Mouse (Mus musculus): ENCODE results near the gene Pou2f1. TPM values are rescaled to one million over a fixed set of nuclear protein-coding genes. Genes with fewer than 3 reads are reported as not detected.
A peak's percentile ranks its signal among the peaks of the same experiment; 100 is the strongest.

Gene Pou2f1
- 10 to 100 TPM; 11.2 TPM for total RNA-seq (2021)
- long read RNA-seq, experiment 1, partial matches to known transcripts: 1 of 2 reads
- long read RNA-seq, experiment 1, other reads (novel, unspliced or antisense): 1 of 2 reads
- long read RNA-seq, experiment 2, partial matches to known transcripts: 2 of 3 reads
- long read RNA-seq, experiment 2, other reads (novel, unspliced or antisense): 1 of 3 reads

GRCm38 (mm10) chr1:166002520-166003155 lies at the start of gene Pou2f1:
Gene Pou2f1, minus strand, starts transcription at chr1:166002678.
- DNase-seq (ENCODE audit: low spot score in 2 of 2): peak; percentile 97

- DNase-seq (ENCODE audit: low spot score in 2 of 2): peak in 1 of 2 experiments; percentile 50
Measured at GRCm38 (mm10) chr1:166049046-166049827, 46.8 kb upstream of the Pou2f1 start.

- DNase-seq (ENCODE audit: low spot score in 2 of 2): no peak
Measured at GRCm38 (mm10) chr1:166048230-166048911, 45.9 kb upstream of the Pou2f1 start.

- no peak for DNase-seq (ENCODE audit: low spot score in 2 of 2)
Measured at GRCm38 (mm10) chr1:166047505-166048170, 45.2 kb upstream of the Pou2f1 start.

- DNase-seq (ENCODE audit: low spot score in 2 of 2): no peak
Measured at GRCm38 (mm10) chr1:166045894-166046197, 43.4 kb upstream of the Pou2f1 start.

GRCm38 (mm10) chr1:166045060-166045893 lies 42.8 kb upstream of the Pou2f1 start:
- no peak for DNase-seq (ENCODE audit: low spot score in 2 of 2)

- DNase-seq (ENCODE audit: low spot score in 2 of 2): no peak
Measured at GRCm38 (mm10) chr1:166043451-166044149, 41.1 kb upstream of the Pou2f1 start.

- no peak for DNase-seq (ENCODE audit: low spot score in 2 of 2)
Measured at GRCm38 (mm10) chr1:166041501-166041900, 39.0 kb upstream of the Pou2f1 start.

- no peak for DNase-seq (ENCODE audit: low spot score in 2 of 2)
Measured at GRCm38 (mm10) chr1:166038731-166039332, 36.4 kb upstream of the Pou2f1 start.

GRCm38 (mm10) chr1:166035045-166035444 lies 32.6 kb upstream of the Pou2f1 start:
- no peak for DNase-seq (ENCODE audit: low spot score in 2 of 2)

- DNase-seq (ENCODE audit: low spot score in 2 of 2): no peak
Measured at GRCm38 (mm10) chr1:166031673-166032547, 29.4 kb upstream of the Pou2f1 start.

- DNase-seq (ENCODE audit: low spot score in 2 of 2): no peak
Measured at GRCm38 (mm10) chr1:166023981-166024380, 21.5 kb upstream of the Pou2f1 start.

- no peak for DNase-seq (ENCODE audit: low spot score in 2 of 2)
Measured at GRCm38 (mm10) chr1:166017203-166017602, 14.7 kb upstream of the Pou2f1 start.

- DNase-seq (ENCODE audit: low spot score in 2 of 2): no peak
Measured at GRCm38 (mm10) chr1:166016306-166016705, 13.8 kb upstream of the Pou2f1 start.

- no peak for DNase-seq (ENCODE audit: low spot score in 2 of 2)
Measured at GRCm38 (mm10) chr1:166014530-166014929, 12.1 kb upstream of the Pou2f1 start.

GRCm38 (mm10) chr1:166010106-166010505 lies 7.6 kb upstream of the Pou2f1 start:
- DNase-seq (ENCODE audit: low spot score in 2 of 2): no peak

- DNase-seq (ENCODE audit: low spot score in 2 of 2): no peak
Measured at GRCm38 (mm10) chr1:166008634-166009350, 6.3 kb upstream of the Pou2f1 start.

GRCm38 (mm10) chr1:166007026-166007425 lies 4.5 kb upstream of the Pou2f1 start:
- DNase-seq (ENCODE audit: low spot score in 2 of 2): no peak
